Mouse (Mus musculus): Measurements from ENCODE around the gene Zcchc8. TPM values are rescaled to one million over a fixed set of nuclear protein-coding genes. Genes with fewer than 3 reads are reported as not detected.

The Zcchc8 gene
- polyA plus RNA-seq, 1 experiment from 2014 or later = 57.0 TPM

GRCm38 (mm10) chr5:123662059-123662458, 58.8 kb downstream of the Zcchc8 start:
- H3K4me2 ChIP-seq = no peak overlapping the region
- H3K9ac ChIP-seq (replicated peaks) = no peak overlapping the region
- H3K9me3 ChIP-seq (replicated peaks) = no peaks in the 10 kb centered on the region
- no peak overlapping the region for H3K27ac ChIP-seq (replicated peaks)
- 72% methylated on average over 9 of the region's 9 CpGs for WGBS
- H3K4me1 ChIP-seq = 0 out of 2 replicates have a peak, but pooled peaks cover 7% of the 10 kb centered on the region
- no peak for ATAC-seq (ENCODE audit: low FRiP score)
- H3K36me3 ChIP-seq = no peaks in the 10 kb centered on the region
- H3K27me3 ChIP-seq (replicated peaks) = no peaks in the 10 kb centered on the region
- H3K4me3 ChIP-seq (replicated peaks) = no peak overlapping the region

- 77% methylated on average over 3 of the region's 3 CpGs for WGBS
- Histone ChIP-seq H3K36me3 (no peaks in the 10 kb centered on the region), H3K9ac (replicated peaks) (no peak overlapping the region), H3K27ac (replicated peaks) (no peak overlapping the region), H3K9me3 (replicated peaks) (no peaks in the 10 kb centered on the region), H3K4me1 (0 out of 2 replicates have a peak, but pooled peaks cover 7% of the 10 kb centered on the region), H3K4me2 (no peak overlapping the region), H3K4me3 (replicated peaks) (no peak overlapping the region), H3K27me3 (replicated peaks) (no peaks in the 10 kb centered on the region)
- no peak for ATAC-seq (ENCODE audit: low FRiP score)
Observed at GRCm38 (mm10) chr5:123661602-123662001, 59.3 kb downstream of the Zcchc8 start.

- Histone ChIP-seq H3K27ac (replicated peaks) (no peak overlapping the region), H3K36me3 (peaks cover 17% of the 10 kb centered on the region), H3K4me1 (0 out of 2 replicates have a peak, but pooled peaks cover 7% of the 10 kb centered on the region), H3K9ac (replicated peaks) (no peak overlapping the region), H3K4me3 (replicated peaks) (no peak overlapping the region), H3K4me2 (no peak overlapping the region), H3K9me3 (replicated peaks) (no peaks in the 10 kb centered on the region), H3K27me3 (replicated peaks) (no peaks in the 10 kb centered on the region)
- 77% methylated on average over 7 of the region's 7 CpGs for WGBS
- no peak for ATAC-seq (ENCODE audit: low FRiP score)
Observed at GRCm38 (mm10) chr5:123657651-123658050, 63.2 kb downstream of the Zcchc8 start.

- Histone ChIP-seq H3K4me1 (0 out of 2 replicates have a peak, but pooled peaks cover 5% of the 10 kb centered on the region), H3K27ac (replicated peaks) (no peak overlapping the region), H3K4me2 (no peak overlapping the region), H3K9ac (replicated peaks) (no peak overlapping the region), H3K4me3 (replicated peaks) (no peak overlapping the region), H3K27me3 (replicated peaks) (no peaks in the 10 kb centered on the region), H3K36me3 (peaks cover 25% of the 10 kb centered on the region), H3K9me3 (replicated peaks) (no peaks in the 10 kb centered on the region)
- no peak for ATAC-seq (ENCODE audit: low FRiP score)
- WGBS = 59% methylated on average over 5 of the region's 5 CpGs
Observed at GRCm38 (mm10) chr5:123654937-123655336, 66.0 kb downstream of the Zcchc8 start.

GRCm38 (mm10) chr5:123653287-123653801, 67.6 kb downstream of the Zcchc8 start:
- Histone ChIP-seq H3K27ac (replicated peaks) (no peak overlapping the region), H3K4me3 (replicated peaks) (no peak overlapping the region), H3K4me2 (no peak overlapping the region), H3K9me3 (replicated peaks) (no peaks in the 10 kb centered on the region), H3K4me1 (0 out of 2 replicates have a peak, but pooled peaks cover 5% of the 10 kb centered on the region), H3K27me3 (replicated peaks) (no peaks in the 10 kb centered on the region), H3K36me3 (peaks cover 25% of the 10 kb centered on the region), H3K9ac (replicated peaks) (no peak overlapping the region)
- no peak for ATAC-seq (ENCODE audit: low FRiP score)
- WGBS = 91% methylated on average over 11 of the region's 11 CpGs

- Histone ChIP-seq H3K27me3 (replicated peaks) (no peaks in the 10 kb centered on the region), H3K9ac (replicated peaks) (no peak overlapping the region), H3K36me3 (peaks cover 46% of the 10 kb centered on the region), H3K4me1 (no peaks in the 10 kb centered on the region), H3K27ac (replicated peaks) (no peak overlapping the region), H3K4me3 (replicated peaks) (no peak overlapping the region), H3K9me3 (replicated peaks) (no peaks in the 10 kb centered on the region), H3K4me2 (no peak overlapping the region)
- no peak for ATAC-seq (ENCODE audit: low FRiP score)
- 84% methylated on average over 2 of the region's 2 CpGs for WGBS
Observed at GRCm38 (mm10) chr5:123650825-123651224, 70.1 kb downstream of the Zcchc8 start.

Other genes with a start within 250 kb of the Zcchc8 start
- 0.55 and 0.66 TPM in 2 replicates for gene Lrrc43, start 231.8 kb downstream of the Zcchc8 start, polyA plus RNA-seq (2015; fragmentation: Nextera tagmentation; extraction: Ambion mirVana)
- gene Il31, start 231.6 kb downstream of the Zcchc8 start, polyA plus RNA-seq (2015; fragmentation: Nextera tagmentation; extraction: Ambion mirVana) = not detected in 2 replicates
- gene B3gnt4, start 210.6 kb downstream of the Zcchc8 start, polyA plus RNA-seq (2015; fragmentation: Nextera tagmentation; extraction: Ambion mirVana) = 1.0 and 1.1 TPM in 2 replicates
- gene Diablo, start 196.9 kb downstream of the Zcchc8 start, polyA plus RNA-seq (2015; fragmentation: Nextera tagmentation; extraction: Ambion mirVana) = 104 and 108 TPM in 2 replicates
- 8.3 and 8.9 TPM in 2 replicates for gene Gm49027, start 195.6 kb downstream of the Zcchc8 start, polyA plus RNA-seq (2015; fragmentation: Nextera tagmentation; extraction: Ambion mirVana)
- 38.6 and 39.0 TPM in 2 replicates for gene Vps33a, start 148.1 kb downstream of the Zcchc8 start, polyA plus RNA-seq (2015; fragmentation: Nextera tagmentation; extraction: Ambion mirVana)
- gene Clip1, start 36.5 kb downstream of the Zcchc8 start, polyA plus RNA-seq (2015; fragmentation: Nextera tagmentation; extraction: Ambion mirVana) = 72.1 and 81.1 TPM in 2 replicates
- 117 and 123 TPM in 2 replicates for gene Rsrc2, start 28.3 kb upstream of the Zcchc8 start, polyA plus RNA-seq (2015; fragmentation: Nextera tagmentation; extraction: Ambion mirVana)
- 4.7 and 9.1 TPM in 2 replicates for gene Kntc1, start 28.6 kb upstream of the Zcchc8 start, polyA plus RNA-seq (2015; fragmentation: Nextera tagmentation; extraction: Ambion mirVana)
- gene Hcar2, start 144.4 kb upstream of the Zcchc8 start, polyA plus RNA-seq (2015; fragmentation: Nextera tagmentation; extraction: Ambion mirVana) = 0.13 TPM in 1 of 2 replicates, not detected in the other
- 0.49 and 0.65 TPM in 2 replicates for gene Hcar1, start 158.9 kb upstream of the Zcchc8 start, polyA plus RNA-seq (2015; fragmentation: Nextera tagmentation; extraction: Ambion mirVana)
- gene Denr, start 186.1 kb upstream of the Zcchc8 start, polyA plus RNA-seq (2015; fragmentation: Nextera tagmentation; extraction: Ambion mirVana) = 120 and 123 TPM in 2 replicates
- 4.3 and 5.9 TPM in 2 replicates for gene Gm43518, start 206.3 kb upstream of the Zcchc8 start, polyA plus RNA-seq (2015; fragmentation: Nextera tagmentation; extraction: Ambion mirVana)
- 5.0 and 6.6 TPM in 2 replicates for gene Ccdc62, start 209.6 kb upstream of the Zcchc8 start, polyA plus RNA-seq (2015; fragmentation: Nextera tagmentation; extraction: Ambion mirVana)